Mouse (Mus musculus): ENCODE measurements around the gene 2010111I01Rik. TPM values are rescaled to one million over a fixed set of nuclear protein-coding genes. Genes with fewer than 3 reads are reported as not detected.

Gene 2010111I01Rik
- total and polyA plus RNA-seq, 2 experiments, result 40.8 to 78.1 TPM

GRCm38 (mm10) chr13:63297933-63298332, 333.2 kb downstream of the 2010111I01Rik start:
- Histone ChIP-seq H3K79me2 (ENCODE audit: control insufficient read depth, insufficient read depth, low read length) (0 out of 2 replicates have a peak, but pooled peaks cover 3% of the 10 kb centered on the region), H3K27ac (replicated peaks; ENCODE audit: insufficient read depth, low read depth, low read length) (no peak overlapping the region), H3K4me1 (ENCODE audit: control insufficient read depth, insufficient read depth, low read length) (peaks cover 15% of the 10 kb centered on the region), H3K9ac (ENCODE audit: low read depth, low read length) (no peak overlapping the region), H3K27me3 (ENCODE audit: control insufficient read depth, insufficient read depth, low read length) (no peaks in the 10 kb centered on the region), H3K4me3 (ENCODE audit: insufficient read depth, low read depth, low read length) (no peak overlapping the region), H3K36me3 (ENCODE audit: control insufficient read depth, insufficient read depth, low read length) (peaks cover 35% of the 10 kb centered on the region)
- no peak for TF ChIP-seq CTCF (IDR thresholded peaks at IDR 0.05; ENCODE audit: low read depth, low read length)
- no peak for TF ChIP-seq POLR2A (IDR thresholded peaks at IDR 0.05; ENCODE audit: extremely low read depth, insufficient read depth, low read length)
- peak; percentile 59 for DNase-seq (ENCODE audit: extremely low read depth, low read depth, low spot score)
- WGBS, result 94% methylated on average over 3 of the region's 3 CpGs

- WGBS, result 70% methylated on average over 5 of the region's 5 CpGs
- Histone ChIP-seq H3K27me3 (ENCODE audit: control insufficient read depth, insufficient read depth, low read length) (no peaks in the 10 kb centered on the region), H3K9ac (ENCODE audit: low read depth, low read length) (no peak overlapping the region), H3K36me3 (ENCODE audit: control insufficient read depth, insufficient read depth, low read length) (peaks cover 35% of the 10 kb centered on the region), H3K27ac (replicated peaks; ENCODE audit: insufficient read depth, low read depth, low read length) (no peak overlapping the region), H3K79me2 (ENCODE audit: control insufficient read depth, insufficient read depth, low read length) (0 out of 2 replicates have a peak, but pooled peaks cover 3% of the 10 kb centered on the region), H3K4me1 (ENCODE audit: control insufficient read depth, insufficient read depth, low read length) (peaks cover 15% of the 10 kb centered on the region), H3K4me3 (ENCODE audit: insufficient read depth, low read depth, low read length) (no peak overlapping the region)
- peak; percentile 54 for DNase-seq (ENCODE audit: extremely low read depth, low read depth, low spot score)
- TF ChIP-seq CTCF (IDR thresholded peaks at IDR 0.05; ENCODE audit: low read depth, low read length), result no peak
- TF ChIP-seq POLR2A (IDR thresholded peaks at IDR 0.05; ENCODE audit: extremely low read depth, insufficient read depth, low read length), result no peak
These were observed 334.2 kb downstream of the 2010111I01Rik start for GRCm38 (mm10) chr13:63298931-63299330.

- H3K4me1 ChIP-seq (ENCODE audit: control insufficient read depth, insufficient read depth, low read length), result peaks cover 15% of the 10 kb centered on the region
- H3K27ac ChIP-seq (replicated peaks; ENCODE audit: insufficient read depth, low read depth, low read length), result no peak overlapping the region
- WGBS, result 68% methylated on average over 7 of the region's 7 CpGs
- H3K27me3 ChIP-seq (ENCODE audit: control insufficient read depth, insufficient read depth, low read length), result no peaks in the 10 kb centered on the region
- H3K36me3 ChIP-seq (ENCODE audit: control insufficient read depth, insufficient read depth, low read length), result peaks cover 35% of the 10 kb centered on the region
- H3K4me3 ChIP-seq (ENCODE audit: insufficient read depth, low read depth, low read length), result no peak overlapping the region
- 0 out of 2 replicates have a peak, but pooled peaks cover 3% of the 10 kb centered on the region for H3K79me2 ChIP-seq (ENCODE audit: control insufficient read depth, insufficient read depth, low read length)
- DNase-seq (ENCODE audit: extremely low read depth, low read depth, low spot score), result peak; percentile 48
- no peak for TF ChIP-seq POLR2A (IDR thresholded peaks at IDR 0.05; ENCODE audit: extremely low read depth, insufficient read depth, low read length)
- no peak for TF ChIP-seq CTCF (IDR thresholded peaks at IDR 0.05; ENCODE audit: low read depth, low read length)
- H3K9ac ChIP-seq (ENCODE audit: low read depth, low read length), result no peak overlapping the region
These were observed 336.2 kb downstream of the 2010111I01Rik start for GRCm38 (mm10) chr13:63300929-63301328.

- Histone ChIP-seq H3K4me1 (ENCODE audit: control insufficient read depth, insufficient read depth, low read length) (peaks cover 13% of the 10 kb centered on the region), H3K36me3 (ENCODE audit: control insufficient read depth, insufficient read depth, low read length) (peaks cover 35% of the 10 kb centered on the region), H3K27ac (replicated peaks; ENCODE audit: insufficient read depth, low read depth, low read length) (no peak overlapping the region), H3K9ac (ENCODE audit: low read depth, low read length) (no peak overlapping the region), H3K4me3 (ENCODE audit: insufficient read depth, low read depth, low read length) (no peak overlapping the region), H3K79me2 (ENCODE audit: control insufficient read depth, insufficient read depth, low read length) (0 out of 2 replicates have a peak, but pooled peaks cover 3% of the 10 kb centered on the region), H3K27me3 (ENCODE audit: control insufficient read depth, insufficient read depth, low read length) (no peaks in the 10 kb centered on the region)
- no peak for TF ChIP-seq CTCF (IDR thresholded peaks at IDR 0.05; ENCODE audit: low read depth, low read length)
- TF ChIP-seq POLR2A (IDR thresholded peaks at IDR 0.05; ENCODE audit: extremely low read depth, insufficient read depth, low read length), result no peak
- WGBS, result 57% methylated on average over 3 of the region's 3 CpGs
- DNase-seq (ENCODE audit: extremely low read depth, low read depth, low spot score), result no peak
These were observed 337.1 kb downstream of the 2010111I01Rik start for GRCm38 (mm10) chr13:63301764-63302209.

GRCm38 (mm10) chr13:63302381-63302780, 337.7 kb downstream of the 2010111I01Rik start:
- 97% methylated on average over 5 of the region's 5 CpGs for WGBS
- H3K27ac ChIP-seq (replicated peaks; ENCODE audit: insufficient read depth, low read depth, low read length), result no peak overlapping the region
- H3K79me2 ChIP-seq (ENCODE audit: control insufficient read depth, insufficient read depth, low read length), result 0 out of 2 replicates have a peak, but pooled peaks cover 3% of the 10 kb centered on the region
- TF ChIP-seq CTCF (IDR thresholded peaks at IDR 0.05; ENCODE audit: low read depth, low read length) (no peak), POLR2A (IDR thresholded peaks at IDR 0.05; ENCODE audit: extremely low read depth, insufficient read depth, low read length) (no peak)
- H3K4me3 ChIP-seq (ENCODE audit: insufficient read depth, low read depth, low read length), result no peak overlapping the region
- no peaks in the 10 kb centered on the region for H3K27me3 ChIP-seq (ENCODE audit: control insufficient read depth, insufficient read depth, low read length)
- H3K4me1 ChIP-seq (ENCODE audit: control insufficient read depth, insufficient read depth, low read length), result peaks cover 11% of the 10 kb centered on the region
- no peak overlapping the region for H3K9ac ChIP-seq (ENCODE audit: low read depth, low read length)
- H3K36me3 ChIP-seq (ENCODE audit: control insufficient read depth, insufficient read depth, low read length), result peaks cover 33% of the 10 kb centered on the region
- DNase-seq (ENCODE audit: extremely low read depth, low read depth, low spot score), result no peak

GRCm38 (mm10) chr13:63304124-63304792, 339.6 kb downstream of the 2010111I01Rik start:
- TF ChIP-seq CTCF (IDR thresholded peaks at IDR 0.05; ENCODE audit: low read depth, low read length) (no peak), POLR2A (IDR thresholded peaks at IDR 0.05; ENCODE audit: extremely low read depth, insufficient read depth, low read length) (no peak)
- H3K36me3 ChIP-seq (ENCODE audit: control insufficient read depth, insufficient read depth, low read length), result peaks cover 23% of the 10 kb centered on the region; the same call in 1 of the 2 replicates
- WGBS, result 50% methylated on average over 6 of the region's 6 CpGs
- H3K4me3 ChIP-seq (ENCODE audit: insufficient read depth, low read depth, low read length), result no peak overlapping the region
- peaks cover 11% of the 10 kb centered on the region for H3K4me1 ChIP-seq (ENCODE audit: control insufficient read depth, insufficient read depth, low read length)
- no peaks in the 10 kb centered on the region for H3K79me2 ChIP-seq (ENCODE audit: control insufficient read depth, insufficient read depth, low read length)
- peak; percentile 77 for DNase-seq (ENCODE audit: extremely low read depth, low read depth, low spot score)
- H3K27me3 ChIP-seq (ENCODE audit: control insufficient read depth, insufficient read depth, low read length), result no peaks in the 10 kb centered on the region
- H3K27ac ChIP-seq (replicated peaks; ENCODE audit: insufficient read depth, low read depth, low read length), result no peak overlapping the region
- no peak overlapping the region for H3K9ac ChIP-seq (ENCODE audit: low read depth, low read length)
